Mouse (Mus musculus) midbrain, embryonic 14.5 days (tissue): ENCODE measurements around the gene Atp10a. TPM values are rescaled to one million over a fixed set of nuclear protein-coding genes. Genes with fewer than 3 reads are reported as not detected.

Experiments used
- ATAC-seq: fragments of 200-750 bp; cut with Nextera tagmentation; 2 replicates; pipeline ENCODE4 v1.8.0; 2017; ENCODE audit warnings: moderate number of reproducible peaks, moderate library complexity; ENCODE audit not compliant: low FRiP score, low TSS enrichment
- DNase-seq: peaks from one replicate; pipeline ENCODE4 v3.0.0-alpha.2; 2015
- H3K27ac ChIP-seq: fragments of 300-500 bp; sonication (generic); replicated peaks from 2 replicates; pipeline ENCODE4 v1.5.1; 2014; ENCODE audit warnings: mild to moderate bottlenecking, low read depth, low read length, moderate library complexity
- H3K27me3 ChIP-seq: fragments of 300-500 bp; sonication (generic); 2 replicates; pipeline ENCODE4 v1.6.1; 2014; ENCODE audit warnings: low read length, control low read depth, mixed read lengths; ENCODE audit not compliant: control insufficient read depth, insufficient read depth
- H3K36me3 ChIP-seq: fragments of 300-500 bp; sonication (generic); 2 replicates; pipeline ENCODE4 v1.6.1; 2014; ENCODE audit warnings: low read length, control low read depth; ENCODE audit not compliant: control insufficient read depth, insufficient read depth
- H3K4me1 ChIP-seq: fragments of 300-500 bp; sonication (generic); 2 replicates; pipeline ENCODE4 v1.6.1; 2014; ENCODE audit warnings: mild to moderate bottlenecking, antibody characterized with exemption, low read length, control low read depth; ENCODE audit not compliant: control insufficient read depth, insufficient read depth
- H3K4me2 ChIP-seq: fragments of 300-500 bp; sonication (generic); 2 replicates; pipeline ENCODE4 v1.6.1; 2014; ENCODE audit warnings: mild to moderate bottlenecking, low read length, moderate library complexity
- H3K4me3 ChIP-seq: fragments of 300-500 bp; sonication (generic); replicated peaks from 2 replicates; pipeline ENCODE4 v1.5.1; 2014; ENCODE audit warnings: low read depth, low read length
- H3K9ac ChIP-seq: fragments of 300-500 bp; sonication (generic); replicated peaks from 2 replicates; pipeline ENCODE4 v1.6.1; 2014; ENCODE audit warnings: mild to moderate bottlenecking, low read length, moderate library complexity
- H3K9me3 ChIP-seq: fragments of 300-500 bp; sonication (generic); 2 replicates; pipeline ENCODE4 v1.6.1; 2016; ENCODE audit warnings: low read length, control low read depth, mixed read lengths; ENCODE audit not compliant: control insufficient read depth
- WGBS: fragments of 180-500 bp; shearing (Covaris S2); extraction: QIAGEN DNeasy Blood & Tissue Kit; methylation state at CpG from one replicate; pipeline ENCODE4 v1.1.7; 2014; 5-methylcytosine and 5-hydroxymethylcytosine counted together
- polyA plus RNA-seq: library from polyadenylated mRNA; unstranded; fragments of >200 nt; fragmentation: Nextera tagmentation; extraction: Ambion mirVana; gene quantifications from 2 replicates; pipeline ENCODE4 v1.2.1, GENCODE M21; 2014

The Atp10a gene
- 0.86 and 1.1 TPM in 2 replicates for polyA plus RNA-seq

DNA sequence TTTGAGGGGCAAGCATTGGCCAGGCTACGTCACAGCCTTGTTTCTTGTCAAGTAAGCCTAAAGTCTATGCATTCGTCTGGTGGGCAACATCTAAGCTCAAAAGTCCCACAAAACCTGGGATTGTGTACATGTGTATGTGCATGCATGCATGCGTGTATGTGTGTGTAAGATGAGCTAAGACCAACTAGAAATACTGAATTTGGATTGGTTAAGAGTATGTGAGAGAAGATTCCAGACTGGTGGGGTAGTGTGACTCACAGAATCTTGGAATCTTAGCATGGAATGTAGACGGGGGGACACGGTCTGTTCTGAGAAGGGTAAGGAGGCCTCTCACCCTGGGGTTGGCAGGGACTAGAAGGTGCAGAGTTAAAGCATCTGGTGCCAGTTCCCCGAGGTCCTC, at the start of gene Atp10a:
Gene Atp10a, plus strand, starts transcription at position 301 of the 400 bp plus-strand sequence.
- whole genome bisulfite sequencing = 88% methylated on average over 6 of the region's 6 CpGs
- H3K4me1 ChIP-seq = peaks cover 7% of the 10 kb centered on the region; the same call in 1 of the 2 replicates
- no peak within 1 kb of the TSS for H3K27ac ChIP-seq
- H3K4me2 ChIP-seq = no peak within 1 kb of the TSS
- H3K36me3 ChIP-seq = no peaks in the 10 kb centered on the region
- H3K27me3 ChIP-seq = peaks cover 8% of the 10 kb centered on the region; the same call in 1 of the 2 replicates
- no peak for DNase-seq
- ATAC-seq = no peak
- H3K9me3 ChIP-seq = no peaks in the 10 kb centered on the region
- no peak within 1 kb of the TSS for H3K9ac ChIP-seq
- H3K4me3 ChIP-seq = no peak within 1 kb of the TSS

DNA sequence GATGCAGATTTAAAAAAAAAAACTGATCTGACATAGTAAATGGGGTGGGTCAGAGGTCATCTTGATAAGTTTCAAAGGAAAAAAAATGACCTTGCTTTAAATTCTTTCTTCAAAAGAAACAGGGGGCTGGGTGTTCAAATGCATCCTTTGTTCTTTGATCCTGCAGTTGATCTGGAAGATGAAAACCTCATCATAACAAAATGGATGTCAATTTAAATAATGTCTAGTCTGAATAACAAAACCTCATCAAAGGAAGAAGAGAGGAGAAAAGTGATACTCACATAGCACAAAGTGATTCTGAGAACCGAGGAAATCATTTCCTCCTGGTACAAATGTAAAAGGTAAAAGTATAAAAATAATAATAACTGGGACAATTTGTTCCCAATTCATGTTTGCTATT, 37.9 kb upstream of the Atp10a start:
- DNase-seq = no peak
- ATAC-seq = no peak
- WGBS = 67% methylated on average over 1 of the region's 1 CpGs
- no peaks in the 10 kb centered on the region for H3K36me3 ChIP-seq
- no peaks in the 10 kb centered on the region for H3K27me3 ChIP-seq
- no peak overlapping the region for H3K9ac ChIP-seq
- H3K4me3 ChIP-seq = no peak overlapping the region
- no peak overlapping the region for H3K4me2 ChIP-seq
- no peaks in the 10 kb centered on the region for H3K4me1 ChIP-seq
- no peak overlapping the region for H3K27ac ChIP-seq
- H3K9me3 ChIP-seq = no peaks in the 10 kb centered on the region

DNA sequence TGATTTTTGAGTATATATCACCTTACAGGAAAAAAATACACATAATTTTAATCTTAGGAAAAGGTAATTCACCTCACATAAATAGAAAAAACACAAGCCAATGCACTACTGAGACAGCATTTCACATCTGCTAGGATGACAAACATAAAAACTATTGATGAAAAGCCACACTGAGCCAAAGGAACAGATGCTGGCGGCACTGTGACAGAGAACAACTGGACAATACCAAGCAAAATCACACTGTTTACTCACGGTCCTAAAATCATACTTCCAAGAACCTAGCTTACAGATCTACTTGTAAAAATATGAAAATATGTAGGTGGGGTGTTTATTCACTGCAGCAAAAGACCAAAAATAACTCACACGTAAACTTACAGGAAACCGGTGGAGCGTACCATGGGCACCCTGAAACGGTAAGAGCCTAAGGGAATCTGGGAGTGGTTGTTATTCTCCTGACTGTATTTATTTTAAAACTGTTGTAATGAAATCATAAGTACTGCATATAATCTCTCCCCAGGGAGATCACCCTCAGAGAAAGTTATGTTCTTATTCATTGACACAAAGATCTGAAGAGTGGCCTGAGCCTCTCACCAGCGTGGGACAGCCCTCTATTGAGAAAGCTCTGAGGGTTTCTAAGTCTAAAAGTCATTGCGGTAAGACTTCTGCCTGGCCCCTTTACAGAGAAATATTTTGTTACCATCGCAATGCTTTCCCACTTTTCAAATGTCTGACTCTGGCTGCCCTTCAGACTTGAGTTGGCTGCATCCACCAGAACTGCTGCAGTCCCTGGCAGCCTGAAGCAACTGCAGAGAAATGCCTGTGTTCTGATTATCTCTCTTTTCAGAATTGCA, 29.4 kb upstream of the Atp10a start:
- Histone ChIP-seq H3K4me2 (no peak overlapping the region), H3K9me3 (no peaks in the 10 kb centered on the region), H3K36me3 (no peaks in the 10 kb centered on the region), H3K4me1 (no peaks in the 10 kb centered on the region), H3K4me3 (no peak overlapping the region), H3K27ac (no peak overlapping the region), H3K27me3 (no peaks in the 10 kb centered on the region), H3K9ac (no peak overlapping the region)
- no peak for ATAC-seq
- 84% methylated on average over 9 of the region's 9 CpGs for WGBS
- DNase-seq = no peak

DNA sequence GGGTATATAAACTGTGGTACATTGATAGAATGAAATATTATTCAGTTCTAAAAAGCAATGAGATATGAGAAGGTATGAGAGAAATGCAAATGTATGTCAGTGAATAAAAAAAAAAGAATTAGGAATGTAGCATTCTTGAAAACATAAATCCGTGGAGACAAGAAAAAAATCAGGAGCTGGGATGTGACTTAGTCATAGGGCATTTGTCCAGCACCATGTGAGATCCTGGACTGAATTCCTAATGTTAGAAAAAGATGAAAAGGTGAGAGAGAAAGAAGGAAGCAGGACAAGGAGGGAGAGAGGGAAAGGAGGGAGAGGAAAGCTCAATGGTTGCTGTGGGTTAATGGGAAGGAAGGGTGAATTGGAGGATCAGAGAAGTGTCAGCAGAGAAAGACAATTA, 28.6 kb upstream of the Atp10a start:
- no peak overlapping the region for H3K9ac ChIP-seq
- no peaks in the 10 kb centered on the region for H3K9me3 ChIP-seq
- no peaks in the 10 kb centered on the region for H3K36me3 ChIP-seq
- no peaks in the 10 kb centered on the region for H3K4me1 ChIP-seq
- no peak overlapping the region for H3K4me3 ChIP-seq
- ATAC-seq = no peak
- no peak overlapping the region for H3K27ac ChIP-seq
- H3K27me3 ChIP-seq = no peaks in the 10 kb centered on the region
- 82% methylated on average over 1 of the region's 1 CpGs for WGBS
- DNase-seq = no peak
- H3K4me2 ChIP-seq = no peak overlapping the region

DNA sequence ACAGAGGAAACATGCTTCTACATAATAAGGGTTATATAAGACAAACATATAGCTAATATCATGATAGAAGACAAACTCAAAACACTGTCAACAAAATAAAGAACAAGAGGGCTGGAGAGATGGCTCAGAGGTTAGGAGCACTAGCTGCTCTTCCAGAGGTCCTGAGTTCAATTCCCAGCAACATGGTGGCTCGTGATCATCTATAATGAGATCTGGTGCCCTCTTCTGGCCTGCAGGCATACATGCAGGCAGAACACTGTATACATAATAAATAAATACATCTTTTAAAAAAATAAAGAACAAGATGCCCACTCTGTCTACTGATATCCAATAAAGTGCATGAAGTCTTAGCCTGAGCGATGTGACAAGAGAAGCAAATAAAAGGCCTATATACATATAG, 26.7 kb upstream of the Atp10a start:
- no peak for DNase-seq
- no peak for ATAC-seq
- 84% methylated on average over 2 of the region's 2 CpGs for WGBS

DNA sequence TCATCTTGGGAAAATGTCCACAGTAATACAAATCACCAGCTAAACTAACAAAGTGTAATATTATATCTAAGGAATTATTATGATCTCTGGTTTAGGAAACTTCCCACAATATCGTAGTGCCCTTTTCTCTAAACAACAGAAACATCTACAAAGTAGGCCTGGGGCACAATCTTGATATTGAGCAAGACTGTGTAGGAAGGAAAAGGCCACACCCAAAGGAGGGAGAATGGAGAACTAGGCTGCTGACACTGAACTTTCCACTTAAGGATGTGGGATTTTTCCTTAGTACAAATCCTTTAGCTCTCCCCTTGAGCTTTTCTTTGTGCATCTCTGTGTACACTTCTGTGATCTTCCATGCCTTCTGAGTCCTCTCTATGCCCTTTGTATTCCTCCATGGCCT, 22.3 kb upstream of the Atp10a start:
- no peaks in the 10 kb centered on the region for H3K9me3 ChIP-seq
- H3K4me1 ChIP-seq = no peaks in the 10 kb centered on the region
- H3K4me3 ChIP-seq = no peak overlapping the region
- DNase-seq = no peak
- WGBS = 84% methylated on average over 1 of the region's 1 CpGs
- H3K27ac ChIP-seq = no peak overlapping the region
- no peaks in the 10 kb centered on the region for H3K27me3 ChIP-seq
- no peak overlapping the region for H3K9ac ChIP-seq
- ATAC-seq = no peak
- no peaks in the 10 kb centered on the region for H3K36me3 ChIP-seq
- no peak overlapping the region for H3K4me2 ChIP-seq

More for the DNA sequence above, 26.7 kb upstream of the Atp10a start:
- no peaks in the 10 kb centered on the region for H3K9me3 ChIP-seq
- no peak overlapping the region for H3K4me3 ChIP-seq
- H3K27ac ChIP-seq = no peak overlapping the region
- no peaks in the 10 kb centered on the region for H3K36me3 ChIP-seq
- H3K9ac ChIP-seq = no peak overlapping the region
- H3K4me2 ChIP-seq = no peak overlapping the region
- no peaks in the 10 kb centered on the region for H3K27me3 ChIP-seq
- no peaks in the 10 kb centered on the region for H3K4me1 ChIP-seq

DNA sequence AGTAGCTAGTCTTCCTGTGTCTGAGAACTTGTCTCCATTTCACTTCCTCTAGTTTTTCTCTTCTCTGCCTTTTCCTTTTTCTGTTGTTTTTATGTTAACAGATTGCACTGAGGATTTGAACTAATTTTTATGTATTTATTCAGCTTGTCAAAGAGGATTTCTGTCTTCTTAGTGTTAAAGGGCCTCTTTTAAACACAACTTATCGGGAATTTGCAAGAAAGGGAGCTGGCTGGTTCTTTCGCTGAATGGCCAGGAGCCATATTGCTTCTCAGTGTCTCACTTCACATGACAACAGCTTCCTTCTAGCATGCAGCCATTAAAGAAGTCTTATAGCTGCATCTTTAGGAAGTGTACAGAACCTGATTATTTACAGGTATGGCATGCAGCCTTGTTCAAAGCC, 16.3 kb upstream of the Atp10a start:
- H3K27ac ChIP-seq = no peak overlapping the region
- H3K4me1 ChIP-seq = no peaks in the 10 kb centered on the region
- WGBS = 50% methylated on average over 2 of the region's 2 CpGs
- ATAC-seq = no peak
- H3K4me2 ChIP-seq = no peak overlapping the region
- no peak overlapping the region for H3K4me3 ChIP-seq
- H3K9me3 ChIP-seq = no peaks in the 10 kb centered on the region
- H3K9ac ChIP-seq = no peak overlapping the region
- DNase-seq = no peak
- no peaks in the 10 kb centered on the region for H3K36me3 ChIP-seq
- H3K27me3 ChIP-seq = no peaks in the 10 kb centered on the region

DNA sequence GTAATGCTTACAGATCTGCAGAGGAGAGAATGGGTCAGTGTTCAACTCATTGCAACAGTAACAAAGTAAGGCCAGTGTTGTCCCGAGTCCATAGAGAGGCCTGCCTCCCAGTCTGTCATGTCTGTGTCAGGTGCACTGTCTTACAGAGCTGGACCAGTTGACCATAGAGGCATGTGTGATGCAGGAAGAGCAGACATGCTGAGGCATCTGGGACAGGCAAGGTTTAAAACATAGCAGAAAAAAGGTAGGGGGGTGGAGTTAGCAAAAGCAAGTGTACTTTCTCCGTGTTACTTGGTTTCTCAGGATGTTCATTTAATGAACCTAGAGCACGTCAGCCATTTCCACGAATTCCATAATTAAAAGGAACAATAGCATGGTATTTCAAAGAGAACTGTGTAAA, 15.5 kb upstream of the Atp10a start:
- WGBS = 85% methylated on average over 4 of the region's 4 CpGs
- DNase-seq = no peak
- Histone ChIP-seq H3K27ac (no peak overlapping the region), H3K9me3 (no peaks in the 10 kb centered on the region), H3K4me1 (no peaks in the 10 kb centered on the region), H3K27me3 (no peaks in the 10 kb centered on the region), H3K4me3 (no peak overlapping the region), H3K9ac (no peak overlapping the region), H3K36me3 (no peaks in the 10 kb centered on the region), H3K4me2 (no peak overlapping the region)
- ATAC-seq = no peak

DNA sequence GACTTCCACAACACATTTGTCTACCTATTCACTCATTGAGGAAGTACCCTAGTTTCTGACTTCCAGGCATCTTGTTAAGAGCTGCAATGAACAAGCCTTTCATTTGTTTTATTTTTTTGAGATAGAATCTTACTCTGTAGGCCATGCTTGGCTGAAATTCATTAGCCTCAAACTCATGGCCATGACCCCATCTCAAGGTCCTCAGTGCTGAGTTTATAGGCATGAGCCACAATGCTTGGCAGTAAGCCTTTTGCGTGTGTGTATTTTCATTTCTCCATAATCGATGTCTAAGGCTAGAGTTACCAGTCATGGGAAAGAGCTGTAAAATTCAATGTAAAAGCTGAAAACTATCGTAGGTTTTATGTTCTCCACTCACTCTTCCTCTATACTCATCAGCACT, 14.1 kb upstream of the Atp10a start:
- ATAC-seq = no peak

More for the DNA sequence above, 14.1 kb upstream of the Atp10a start:
- DNase-seq = no peak
- Histone ChIP-seq H3K36me3 (no peaks in the 10 kb centered on the region), H3K27ac (no peak overlapping the region), H3K9me3 (no peaks in the 10 kb centered on the region), H3K4me2 (no peak overlapping the region), H3K4me1 (no peaks in the 10 kb centered on the region), H3K4me3 (no peak overlapping the region), H3K9ac (no peak overlapping the region), H3K27me3 (no peaks in the 10 kb centered on the region)
- WGBS = 95% methylated on average over 3 of the region's 3 CpGs
